Mouse (Mus musculus) heart, postnatal 4 days (tissue): ENCODE data around the gene Hoxa4. TPM values are rescaled to one million over a fixed set of nuclear protein-coding genes. Genes with fewer than 3 reads are reported as not detected.

Source experiments
- DNase-seq: peaks from one replicate; pipeline ENCODE4 v3.0.0; 2021
- total RNA-seq, 2 experiments: library from RNA; stranded (reverse); gene quantifications; 2 replicates each; pipeline ENCODE4 v1.2.3; 2021

The Hoxa4 gene
- total RNA-seq, 2 experiments from 2014 or later: 0.71 to 0.86 TPM

GRCm38 (mm10) chr6:52228475-52229465 lies 37.2 kb upstream of the Hoxa4 start:
- DNase-seq: no peak

GRCm38 (mm10) chr6:52227470-52228222 lies 36.1 kb upstream of the Hoxa4 start:
- DNase-seq: no peak

- DNase-seq: no peak
Observed at GRCm38 (mm10) chr6:52226569-52227257, 35.2 kb upstream of the Hoxa4 start.

GRCm38 (mm10) chr6:52225612-52226568 lies 34.3 kb upstream of the Hoxa4 start:
- no peak for DNase-seq

- no peak for DNase-seq
Observed at GRCm38 (mm10) chr6:52224895-52225611, 33.5 kb upstream of the Hoxa4 start.

- no peak for DNase-seq
Observed at GRCm38 (mm10) chr6:52223939-52224760, 32.6 kb upstream of the Hoxa4 start.

- DNase-seq: no peak
Observed at GRCm38 (mm10) chr6:52222729-52223128, 31.2 kb upstream of the Hoxa4 start.

GRCm38 (mm10) chr6:52221993-52222685 lies 30.6 kb upstream of the Hoxa4 start:
- DNase-seq: no peak

- DNase-seq: peak; percentile 91
Observed at GRCm38 (mm10) chr6:52221337-52221992, 29.9 kb upstream of the Hoxa4 start, which contains the start of gene Hoxa7. Gene Hoxa7, minus strand, starts transcription at chr6:52221854.

- no peak for DNase-seq
Observed at GRCm38 (mm10) chr6:52220865-52221310, 29.3 kb upstream of the Hoxa4 start.

GRCm38 (mm10) chr6:52220003-52220864 lies 28.7 kb upstream of the Hoxa4 start:
- no peak for DNase-seq

GRCm38 (mm10) chr6:52219234-52219942 lies 27.8 kb upstream of the Hoxa4 start:
- DNase-seq: no peak

- DNase-seq: no peak
Observed at GRCm38 (mm10) chr6:52218643-52219215, 27.2 kb upstream of the Hoxa4 start.

- no peak for DNase-seq
Observed at GRCm38 (mm10) chr6:52217895-52218642, 26.5 kb upstream of the Hoxa4 start.

GRCm38 (mm10) chr6:52217459-52217768 lies 25.9 kb upstream of the Hoxa4 start:
- no peak for DNase-seq
